Mouse (Mus musculus) retina, postnatal 7 days (tissue): ENCODE measurements around the gene Neto2.

ENCODE experiments used
- DNase-seq: peaks from one replicate; pipeline ENCODE4 v3.0.0-alpha.2; 2012; ENCODE audit warnings: low read depth, low spot score

Gene Neto2

DNA sequence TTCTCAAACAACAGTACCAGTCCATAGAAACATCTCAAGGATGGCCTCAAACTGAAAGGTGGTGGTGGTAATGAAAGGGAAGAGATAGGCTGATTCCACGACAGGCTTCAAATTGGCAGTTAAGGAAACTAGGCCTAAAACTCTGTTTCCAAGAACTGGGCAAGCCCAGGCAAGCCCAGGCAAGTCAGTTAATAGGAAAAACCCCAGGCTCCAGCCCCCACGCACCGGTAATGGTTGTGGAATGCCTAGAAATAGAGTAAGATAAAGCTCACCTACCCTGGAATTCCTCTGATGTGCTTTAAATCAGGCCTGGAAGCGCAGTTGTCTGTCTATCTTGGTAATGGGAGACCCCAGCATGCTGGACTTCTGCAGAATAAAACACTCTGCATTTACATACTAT, 98.0 kb downstream of the Neto2 start:
- no peak for DNase-seq

DNA sequence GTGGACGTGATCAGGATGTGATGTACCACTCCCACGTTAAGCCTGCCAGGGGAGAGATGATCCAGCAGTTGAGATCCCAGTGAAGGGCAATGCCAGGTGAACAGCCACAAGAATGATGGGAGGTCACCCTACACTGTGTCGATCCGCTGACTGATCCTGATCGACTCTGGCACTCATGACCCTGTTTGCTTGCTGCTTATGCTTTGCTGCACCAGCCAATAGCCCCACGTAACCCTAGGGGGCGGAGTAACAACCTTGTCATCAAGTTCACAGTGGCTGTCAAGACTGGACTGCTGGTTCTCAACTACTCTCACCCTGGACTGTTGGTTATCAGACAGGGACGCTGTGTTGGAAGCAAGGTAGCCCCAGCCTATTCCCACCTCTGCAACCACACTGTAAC, 99.0 kb downstream of the Neto2 start:
- no peak for DNase-seq

DNA sequence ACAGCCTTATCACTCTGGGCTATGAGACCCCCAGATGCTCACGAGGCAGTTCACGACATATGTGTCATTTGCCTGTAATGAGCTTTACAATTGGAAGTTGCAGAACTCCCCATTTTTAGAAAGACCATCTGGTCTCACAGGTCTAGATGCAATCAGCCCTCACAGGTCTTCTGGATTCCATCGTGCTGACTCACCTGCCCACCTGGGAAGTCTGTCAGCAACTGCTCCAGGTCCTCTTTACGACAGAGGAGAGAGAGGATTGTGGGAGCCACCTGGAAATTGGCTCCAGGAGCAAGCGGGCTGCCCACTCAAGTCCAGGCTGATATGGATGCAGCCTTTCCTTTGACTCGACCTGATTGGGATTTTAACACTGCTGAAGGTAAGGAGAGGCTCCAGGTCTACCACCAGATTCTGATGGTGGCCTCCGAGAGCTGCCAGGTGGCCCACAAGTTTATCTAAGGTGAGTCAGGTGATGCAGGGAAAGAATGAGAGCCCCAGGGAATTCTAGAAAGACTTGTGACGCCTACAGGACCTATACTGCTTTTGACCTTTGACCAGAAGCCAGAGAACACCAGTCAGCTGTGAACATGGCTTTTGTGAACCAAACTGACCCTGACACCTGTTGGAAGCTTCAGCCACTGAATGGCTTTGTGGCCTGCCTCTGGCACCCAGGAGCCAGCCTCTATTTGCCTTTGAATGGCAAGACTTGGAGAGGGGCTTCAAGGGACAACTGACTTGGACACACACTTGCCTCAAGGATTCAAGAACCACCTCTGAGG, 103.1 kb downstream of the Neto2 start:
- DNase-seq: no peak

DNA sequence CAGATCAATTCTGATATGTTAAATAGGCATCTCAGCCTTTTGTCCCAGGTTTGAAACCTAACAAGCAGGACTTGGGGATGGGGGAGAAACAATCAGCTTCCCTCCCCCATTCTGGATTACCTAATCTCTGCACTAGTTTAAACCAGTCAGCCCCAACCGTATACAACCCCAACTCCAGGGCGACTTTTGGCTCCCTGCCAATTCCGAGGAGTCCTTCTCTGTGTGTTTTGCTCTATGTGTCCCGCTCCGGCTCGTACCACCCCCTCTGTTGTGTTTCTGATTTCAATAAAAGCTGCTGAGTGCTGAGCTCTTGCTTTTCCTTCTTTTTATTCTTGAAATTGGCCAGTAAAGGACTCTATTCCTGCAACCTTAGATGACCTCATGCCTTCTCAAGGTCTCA, 105.3 kb downstream of the Neto2 start:
- DNase-seq: no peak

DNA sequence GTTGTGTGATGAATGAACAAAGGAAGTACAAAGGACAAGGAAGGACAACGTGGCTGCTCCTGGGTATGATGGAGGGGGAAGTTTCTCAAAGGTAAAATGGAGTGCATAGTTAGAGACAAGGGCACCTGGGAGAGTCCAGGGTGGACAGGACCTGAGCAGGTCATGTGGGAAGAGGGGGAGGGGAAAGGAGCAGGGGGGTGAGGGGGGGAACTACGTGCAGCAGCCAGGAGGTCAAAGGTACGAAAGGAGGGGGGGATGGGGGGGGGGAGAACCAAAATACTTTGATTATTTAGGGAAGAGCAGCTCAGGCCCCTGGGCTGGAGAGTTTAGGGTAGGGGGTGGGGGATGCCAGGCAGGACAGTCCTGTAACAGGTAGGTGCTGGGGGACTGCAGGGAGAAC, 105.7 kb downstream of the Neto2 start:
- DNase-seq: no peak

DNA sequence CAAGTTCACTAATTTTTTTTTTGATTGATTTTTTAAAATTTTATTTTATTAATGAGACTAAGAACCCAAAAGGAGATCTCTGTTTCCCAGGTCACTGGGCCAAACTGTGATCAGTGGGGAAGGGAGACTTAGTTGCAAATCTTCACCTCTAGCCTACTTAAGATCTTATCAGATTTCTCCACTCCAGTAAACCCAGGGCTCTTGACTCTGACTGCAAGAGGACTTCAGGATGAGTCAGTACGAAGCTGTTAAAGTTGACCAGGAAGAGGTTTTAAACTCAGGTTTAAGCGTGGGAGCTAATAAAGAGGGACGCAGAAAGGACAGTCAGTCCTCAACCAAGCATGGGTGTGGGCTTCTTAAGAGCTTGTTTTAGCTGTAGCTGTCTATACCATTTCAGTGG, 107.4 kb downstream of the Neto2 start:
- no peak for DNase-seq

DNA sequence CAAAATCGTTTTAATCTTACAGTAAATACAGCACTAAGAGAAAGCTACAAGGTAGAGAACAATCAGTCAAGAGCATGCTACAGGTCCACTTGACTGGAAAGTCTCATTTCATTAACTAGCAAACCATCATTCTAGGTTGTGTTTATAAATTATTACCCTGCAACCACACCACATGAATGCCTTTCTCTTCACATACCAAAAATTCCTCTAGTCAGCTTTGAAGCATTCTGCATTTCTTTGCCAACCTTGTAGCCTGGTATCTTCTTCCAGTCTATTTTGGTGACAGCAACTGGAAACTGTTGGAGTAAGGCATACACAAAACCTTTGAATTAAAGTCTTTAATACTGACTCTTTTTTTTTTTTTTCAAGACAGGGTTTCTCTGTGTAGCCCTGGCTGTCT, 109.2 kb downstream of the Neto2 start:
- no peak for DNase-seq

DNA sequence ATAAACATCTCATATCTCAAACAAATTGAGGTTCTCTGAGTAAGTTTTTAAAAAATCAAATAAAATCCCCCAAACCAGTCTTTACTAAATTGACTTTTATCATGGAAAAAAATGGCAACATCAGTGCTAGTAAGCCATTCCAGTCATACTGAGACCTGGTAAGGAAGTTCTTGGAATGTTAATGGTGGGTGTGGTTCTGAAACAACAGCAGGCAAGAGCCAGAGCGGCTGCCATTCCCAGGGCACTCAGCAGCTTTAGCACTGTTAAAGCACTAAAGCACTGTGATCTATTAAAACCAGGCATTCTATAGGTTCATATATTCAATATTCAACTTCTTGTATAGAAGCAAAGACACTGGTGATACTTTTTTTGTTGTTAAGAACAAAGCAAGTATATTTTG, 110.5 kb downstream of the Neto2 start:
- DNase-seq: no peak

DNA sequence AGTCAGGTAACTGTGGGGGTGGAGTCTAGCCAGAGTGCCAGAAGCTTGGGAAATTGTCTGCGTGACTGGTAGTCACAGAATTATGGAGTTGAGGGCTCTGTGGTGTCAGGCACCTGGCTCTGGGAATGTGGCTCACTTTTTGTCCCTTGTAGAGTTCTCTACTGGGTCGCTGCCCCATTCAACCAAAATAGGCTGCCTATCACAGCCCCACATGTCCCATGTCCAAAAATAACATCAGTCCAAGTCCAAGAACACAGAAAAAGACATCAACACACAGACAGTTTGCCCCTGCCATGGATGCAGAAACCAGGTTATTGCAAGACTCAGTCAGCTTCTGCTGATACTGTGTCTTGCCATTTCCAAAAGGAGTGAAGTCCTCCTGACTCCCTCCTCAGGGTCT, 112.1 kb downstream of the Neto2 start:
- DNase-seq: no peak
